Mouse (Mus musculus) CH12.LX (cell line): Measurements from ENCODE around the gene Bod1. TPM values are rescaled to one million over a fixed set of nuclear protein-coding genes. Genes with fewer than 3 reads are reported as not detected.

ENCODE experiments used
- DNase-seq: peaks from one replicate; pipeline ENCODE4 v3.0.0-alpha.2; 2013; ENCODE audit errors: extremely low read depth
- H3K27ac ChIP-seq: 2 replicates; pipeline ENCODE4 v1.5.1; 2012; ENCODE audit warnings: low read depth, mild to moderate bottlenecking, control low read depth, moderate library complexity; ENCODE audit not compliant: insufficient read depth
- H3K27me3 ChIP-seq: replicated peaks from 2 replicates; pipeline ENCODE3; 2012; ENCODE audit warnings: inconsistent platforms
- H3K36me3 ChIP-seq, 2 experiments: replicated peaks in 1 of 2; 2 replicates each; pipeline versions ENCODE3 to v1.6.1; 2012; ENCODE audit warnings: inconsistent platforms in 1 of 2, low read length in 1 of 2, mild to moderate bottlenecking in 1 of 2, mixed read lengths in 1 of 2, moderate library complexity in 1 of 2; ENCODE audit not compliant: control insufficient read depth in 1 of 2, insufficient read depth in 1 of 2
- H3K4me1 ChIP-seq, 2 experiments: 2 replicates each; pipeline ENCODE4 v1.6.1; 2012; ENCODE audit warnings: inconsistent platforms in 1 of 2, moderate library complexity in 1 of 2; ENCODE audit not compliant: insufficient read depth in 2 of 2, control insufficient read depth in 1 of 2
- H3K4me2 ChIP-seq: 2 replicates; pipeline ENCODE4 v1.6.1; 2012; ENCODE audit warnings: low read depth, mild to moderate bottlenecking, control low read depth; ENCODE audit not compliant: poor library complexity, insufficient read depth, severe bottlenecking
- H3K4me3 ChIP-seq, 3 experiments: fragments of 150-350 bp in 1 of 3; sonication (generic) in 1 of 3; replicated peaks in 1 of 3; 2 replicates each; pipeline versions ENCODE3 to v1.5.1; 2011 to 2012; ENCODE audit warnings: low read depth in 2 of 3, low read length in 2 of 3, mild to moderate bottlenecking in 2 of 3, moderate library complexity in 2 of 3, control low read depth in 1 of 3, improper control_type of control experiment in 1 of 3, inconsistent platforms in 1 of 3, mixed read lengths in 1 of 3; ENCODE audit not compliant: poor library complexity in 1 of 3
- H3K79me2 ChIP-seq: replicated peaks from 2 replicates; pipeline ENCODE4 v1.6.1; 2012; ENCODE audit warnings: mild to moderate bottlenecking, moderate library complexity; ENCODE audit not compliant: control insufficient read depth, poor library complexity, insufficient read depth, severe bottlenecking; ENCODE audit errors: extremely low read depth
- H3K9ac ChIP-seq: 2 replicates; pipeline ENCODE4 v1.6.1; 2012; ENCODE audit warnings: low read depth, mild to moderate bottlenecking, control low read depth, moderate library complexity; ENCODE audit not compliant: insufficient read depth
- H3K9me3 ChIP-seq: replicated peaks from 2 replicates; pipeline ENCODE3; 2012; ENCODE audit warnings: low read length, inconsistent platforms, mixed read lengths
- BHLHE40 ChIP-seq: IDR thresholded peaks from 2 replicates; pipeline ENCODE4 v1.6.1; 2011; ENCODE audit warnings: mild to moderate bottlenecking, low read depth, low read length, improper control_type of control experiment
- CTCF ChIP-seq, 2 experiments: IDR thresholded peaks in 1 of 2; conservative IDR thresholded peaks in 1 of 2; 2 replicates each; pipeline ENCODE4 v1.5.1; 2011 to 2012; ENCODE audit warnings: low read depth in 2 of 2, low read length in 2 of 2, improper control_type of control experiment in 1 of 2, inconsistent platforms in 1 of 2, mild to moderate bottlenecking in 1 of 2, moderate library complexity in 1 of 2
- E2F4 ChIP-seq: IDR thresholded peaks from 2 replicates; pipeline ENCODE4 v1.6.1; 2011; ENCODE audit warnings: low read depth, low read length, improper control_type of control experiment; ENCODE audit not compliant: insufficient replicate concordance
- ELF1 ChIP-seq: IDR thresholded peaks from 2 replicates; pipeline ENCODE4 v1.6.1; 2014; ENCODE audit warnings: low read depth, mild to moderate bottlenecking, inconsistent platforms, low read length, improper control_type of control experiment
- GABPA ChIP-seq: IDR thresholded peaks from 2 replicates; pipeline ENCODE4 v1.6.1; 2012; ENCODE audit warnings: low read depth, low read length, improper control_type of control experiment, inconsistent platforms; ENCODE audit not compliant: insufficient replicate concordance
- IRF4 ChIP-seq: IDR thresholded peaks from 2 replicates; pipeline ENCODE4 v1.6.1; 2014; ENCODE audit warnings: low read depth, mild to moderate bottlenecking, inconsistent platforms, low read length, improper control_type of control experiment
- JUN ChIP-seq: IDR thresholded peaks from 2 replicates; pipeline ENCODE4 v1.6.1; 2011; ENCODE audit warnings: low read depth, mild to moderate bottlenecking, low read length, improper control_type of control experiment, moderate library complexity; ENCODE audit not compliant: insufficient read depth
- KAT2A ChIP-seq: IDR thresholded peaks from 2 replicates; pipeline ENCODE4 v1.6.1; 2012; ENCODE audit warnings: low read length, improper control_type of control experiment, inconsistent platforms; ENCODE audit not compliant: insufficient replicate concordance
- MAX ChIP-seq: IDR thresholded peaks from 2 replicates; pipeline ENCODE4 v1.6.1; 2011; ENCODE audit warnings: low read length, improper control_type of control experiment
- MEF2A ChIP-seq: IDR thresholded peaks from 2 replicates; pipeline ENCODE4 v1.6.1; 2014; ENCODE audit warnings: low read depth, mild to moderate bottlenecking, inconsistent platforms, low read length, improper control_type of control experiment, borderline replicate concordance
- MYC ChIP-seq: IDR thresholded peaks from 2 replicates; pipeline ENCODE4 v1.6.1; 2011; ENCODE audit warnings: low read depth, mild to moderate bottlenecking, improper control_type of control experiment, low read length
- NELFE ChIP-seq: IDR thresholded peaks from 2 replicates; pipeline ENCODE4 v1.6.1; 2011; ENCODE audit warnings: low read depth, low read length, improper control_type of control experiment
- PAX5 ChIP-seq: IDR thresholded peaks from 2 replicates; pipeline ENCODE4 v1.6.1; 2012; ENCODE audit warnings: low read length, inconsistent platforms, mixed read lengths
- POLR2A ChIP-seq: IDR thresholded peaks from 2 replicates; pipeline ENCODE4 v1.6.1; 2011; ENCODE audit warnings: low read depth, mild to moderate bottlenecking, improper control_type of control experiment, low read length
- POLR2AphosphoS2 ChIP-seq: IDR thresholded peaks from 2 replicates; pipeline ENCODE4 v1.6.1; 2011; ENCODE audit warnings: low read depth, low read length, improper control_type of control experiment
- RAD21 ChIP-seq: IDR thresholded peaks from 2 replicates; pipeline ENCODE4 v1.6.1; 2011; ENCODE audit warnings: low read depth, mild to moderate bottlenecking, low read length, improper control_type of control experiment, moderate library complexity
- RCOR1 ChIP-seq: conservative IDR thresholded peaks from 2 replicates; pipeline ENCODE4 v1.6.1; 2012; ENCODE audit warnings: low read depth, mild to moderate bottlenecking, inconsistent platforms, low read length, improper control_type of control experiment
- SMC3 ChIP-seq: IDR thresholded peaks from 2 replicates; pipeline ENCODE4 v1.6.1; 2011; ENCODE audit warnings: low read depth, low read length, improper control_type of control experiment
- UBTF ChIP-seq: IDR thresholded peaks from 2 replicates; pipeline ENCODE4 v1.6.1; 2012; ENCODE audit warnings: low read depth, mild to moderate bottlenecking, inconsistent platforms, low read length, improper control_type of control experiment, moderate library complexity
- USF2 ChIP-seq: conservative IDR thresholded peaks from 2 replicates; pipeline ENCODE4 v1.6.1; 2011; ENCODE audit warnings: low read depth, low read length, improper control_type of control experiment
- ZC3H11A ChIP-seq: IDR thresholded peaks from 2 replicates; pipeline ENCODE4 v1.6.1; 2012; ENCODE audit warnings: low read depth, mild to moderate bottlenecking, inconsistent platforms, low read length, improper control_type of control experiment
- ZKSCAN1 ChIP-seq: IDR thresholded peaks from 2 replicates; pipeline ENCODE4 v1.6.1; 2012; ENCODE audit warnings: low read depth, inconsistent platforms, low read length, improper control_type of control experiment, borderline replicate concordance
- ZMIZ1 ChIP-seq: IDR thresholded peaks from 2 replicates; pipeline ENCODE4 v1.6.1; 2012; ENCODE audit warnings: low read depth, mild to moderate bottlenecking, inconsistent platforms, low read length, improper control_type of control experiment
- ZNF384 ChIP-seq: IDR thresholded peaks from 2 replicates; pipeline ENCODE4 v1.6.1; 2012; ENCODE audit warnings: low read depth, low read length, improper control_type of control experiment, inconsistent platforms
- dilution Hi-C: fragments of 300-500 bp; cut with MboI; formaldehyde crosslinking; loops from 2 replicates; pipeline ENCODE4 v1.14.3; 2020; ENCODE audit warnings: low sequenced_read_pairs; ENCODE audit not compliant: extremely low pct_unique_long_range_greater_than_20kb, extremely low pct_ligation_motif_present
- in situ Hi-C: fragments of 300-500 bp; cut with MboI; formaldehyde crosslinking; loops from 3 replicates; pipeline ENCODE4 v1.14.3; 2019; ENCODE audit warnings: low sequenced_read_pairs, low pct_ligation_motif_present, low pct_unique_long_range_greater_than_20kb, mixed read lengths
- polyA plus RNA-seq: library from polyadenylated mRNA; unstranded; fragments of >175 nt; gene quantifications from 2 replicates; pipeline ENCODE4 v1.2.1, GENCODE M21; 2012; ENCODE audit warnings: low read depth; ENCODE audit not compliant: insufficient read length
- total RNA-seq, 2 experiments: library from RNA; depleted of rRNA; stranded (reverse); fragments of 300-350 nt in 1 of 2; fragments of >200 nt in 1 of 2; gene quantifications; 2 replicates each; pipeline ENCODE4 v1.2.3; 2012 to 2014

Bod1 gene
- total and polyA plus RNA-seq, 3 experiments, result 32.6 to 38.2 (median 33.2) TPM

- TF ChIP-seq SMC3, result peak; percentile 51
- no peak for TF ChIP-seq MEF2A
- TF ChIP-seq KAT2A, result no peak
- no peak for TF ChIP-seq POLR2AphosphoS2
- TF ChIP-seq CTCF (conservative IDR thresholded peaks at IDR 0.05 in 1 of 2, IDR thresholded peaks at IDR 0.05 in 1 of 2; ENCODE audit: low read depth in 2 of 2, low read length in 2 of 2), result peak; percentile 59 to 69; a peak in 3 of 4 replicates
- TF ChIP-seq ELF1, result no peak
- TF ChIP-seq RAD21, result peak; percentile 11
- no peak for TF ChIP-seq ZNF384
- H3K9me3 ChIP-seq, result no peaks in the 10 kb centered on the region
- H3K79me2 ChIP-seq, result no peaks in the 10 kb centered on the region
- H3K4me1 ChIP-seq, result peaks cover 4 to 13% of the 10 kb centered on the region in 2 experiments; a peak in 3 of 4 replicates
- in situ Hi-C loops (no loop called here), dilution Hi-C loops (no loop called here)
- no peak overlapping the region for H3K4me2 ChIP-seq
- H3K36me3 ChIP-seq, result no peaks in the 10 kb centered on the region
- H3K27ac ChIP-seq, result no peak overlapping the region
- H3K4me3 ChIP-seq, result no peak overlapping the region
- H3K27me3 ChIP-seq, result no peaks in the 10 kb centered on the region
- no peak overlapping the region for H3K9ac ChIP-seq
- DNase-seq, result peak; percentile 36
Observed at GRCm38 (mm10) chr11:31641066-31641810, 30.4 kb downstream of the Bod1 start.

- Histone ChIP-seq H3K4me2 (no peak overlapping the region), H3K27ac (no peak overlapping the region), H3K36me3 (no peaks in the 10 kb centered on the region), H3K9me3 (no peaks in the 10 kb centered on the region), H3K79me2 (no peaks in the 10 kb centered on the region), H3K4me3 (no peak overlapping the region), H3K4me1 (peaks cover 4 to 13% of the 10 kb centered on the region in 2 experiments; a peak in 3 of 4 replicates), H3K27me3 (no peaks in the 10 kb centered on the region), H3K9ac (no peak overlapping the region)
- in situ Hi-C loops, result no loop called here
- DNase-seq, result no peak
- no peak for TF ChIP-seq ZKSCAN1
- dilution Hi-C loops, result no loop called here
Observed at GRCm38 (mm10) chr11:31640187-31640586, 31.5 kb downstream of the Bod1 start.

- Histone ChIP-seq H3K27me3 (no peaks in the 10 kb centered on the region), H3K4me3 (no peak overlapping the region), H3K4me1 (peaks cover 4 to 13% of the 10 kb centered on the region in 2 experiments; a peak in 3 of 4 replicates), H3K4me2 (no peak overlapping the region), H3K27ac (no peak overlapping the region), H3K36me3 (no peaks in the 10 kb centered on the region), H3K9me3 (no peaks in the 10 kb centered on the region), H3K79me2 (no peaks in the 10 kb centered on the region), H3K9ac (no peak overlapping the region)
- peak; percentile 81 for DNase-seq
- in situ Hi-C loops (no loop called here), dilution Hi-C loops (no loop called here)
- peak; percentile 44; the same call in 1 of the 2 replicates for TF ChIP-seq NELFE
- no peak for TF ChIP-seq GABPA
- TF ChIP-seq UBTF, result no peak
- no peak for TF ChIP-seq JUN
- no peak for TF ChIP-seq MYC
- peak; percentile 91 for TF ChIP-seq SMC3
- no peak for TF ChIP-seq E2F4
- TF ChIP-seq ZC3H11A, result peak; percentile 12; the same call in 1 of the 2 replicates
- TF ChIP-seq PAX5, result no peak
- peak; percentile 84 for TF ChIP-seq RAD21
- TF ChIP-seq IRF4, result 0 out of 2 replicates have a peak, but pooled peaks have one; percentile 41
- no peak for TF ChIP-seq POLR2A
- TF ChIP-seq POLR2AphosphoS2, result no peak
- TF ChIP-seq MAX, result no peak
- TF ChIP-seq RCOR1, result no peak
- TF ChIP-seq BHLHE40, result no peak
- no peak for TF ChIP-seq USF2
- no peak for TF ChIP-seq ZMIZ1
Observed at GRCm38 (mm10) chr11:31637788-31638373, 33.8 kb downstream of the Bod1 start.
